Mouse (Mus musculus): ENCODE results near the gene Akt3. TPM values are rescaled to one million over a fixed set of nuclear protein-coding genes. Genes with fewer than 3 reads are reported as not detected.

Gene Akt3
- total RNA-seq, 2 experiments from 2014 or later = 221 to 234 TPM

GRCm38 (mm10) chr1:177014346-177014745 is 243.7 kb downstream of the Akt3 start:
- DNase-seq (ENCODE audit: extremely low spot score in 1 of 2, low spot score in 1 of 2) = no peak

GRCm38 (mm10) chr1:177013776-177014175 is 244.2 kb downstream of the Akt3 start:
- no peak for DNase-seq (ENCODE audit: extremely low spot score in 1 of 2, low spot score in 1 of 2)

- DNase-seq (ENCODE audit: extremely low spot score in 1 of 2, low spot score in 1 of 2) = no peak
Observed at GRCm38 (mm10) chr1:177013313-177013712, 244.7 kb downstream of the Akt3 start.

- no peak for DNase-seq (ENCODE audit: extremely low spot score in 1 of 2, low spot score in 1 of 2)
Observed at GRCm38 (mm10) chr1:177012774-177013173, 245.2 kb downstream of the Akt3 start.

DNA sequence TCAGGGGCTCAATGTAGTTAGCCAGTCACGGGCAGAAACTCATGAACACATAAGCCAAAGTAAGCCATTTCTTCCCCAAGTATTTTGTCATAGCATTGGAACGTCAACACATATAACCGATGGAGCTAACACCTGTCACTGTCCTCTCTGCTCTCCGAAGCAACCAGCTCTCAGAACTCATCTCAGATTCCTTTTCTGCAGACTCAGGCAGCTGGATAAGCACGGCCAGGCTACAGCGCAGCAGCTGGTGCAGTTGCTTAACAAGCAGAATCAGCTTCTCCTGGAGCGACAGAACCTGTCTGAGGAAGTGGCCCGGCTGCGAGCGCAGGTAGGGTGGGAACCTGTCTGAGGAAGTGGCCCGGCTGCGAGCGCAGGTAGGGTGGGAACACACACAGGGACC is 246.3 kb downstream of the Akt3 start:
- no peak for DNase-seq (ENCODE audit: extremely low spot score in 1 of 2, low spot score in 1 of 2)

GRCm38 (mm10) chr1:177010607-177011302 is 247.2 kb downstream of the Akt3 start:
- no peak for DNase-seq (ENCODE audit: extremely low spot score in 1 of 2, low spot score in 1 of 2)

DNA sequence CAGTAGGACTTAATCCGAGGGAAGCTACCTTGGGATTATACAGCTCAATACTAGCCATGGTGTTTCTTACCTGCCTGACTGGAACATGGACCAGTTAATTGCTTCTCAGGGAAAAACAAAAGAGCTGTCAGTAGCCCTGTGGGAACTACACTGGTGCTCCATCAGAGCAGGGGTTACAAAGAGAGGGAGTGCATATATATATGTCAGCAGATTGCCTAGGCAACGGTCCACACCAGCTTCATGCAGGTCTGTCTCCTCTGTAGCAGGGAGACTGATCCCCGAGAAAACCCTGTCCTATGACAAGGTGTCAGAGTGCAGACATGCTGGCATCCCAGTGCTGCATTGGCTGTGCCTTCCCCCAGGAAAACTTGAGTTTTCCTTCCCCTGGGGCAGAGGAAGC is 248.0 kb downstream of the Akt3 start:
- no peak for DNase-seq (ENCODE audit: extremely low spot score in 1 of 2, low spot score in 1 of 2)

GRCm38 (mm10) chr1:177008777-177009176 is 249.2 kb downstream of the Akt3 start:
- DNase-seq (ENCODE audit: extremely low spot score in 1 of 2, low spot score in 1 of 2) = no peak

GRCm38 (mm10) chr1:177007405-177007804 is 250.6 kb downstream of the Akt3 start:
- DNase-seq (ENCODE audit: extremely low spot score in 1 of 2, low spot score in 1 of 2) = no peak

DNA sequence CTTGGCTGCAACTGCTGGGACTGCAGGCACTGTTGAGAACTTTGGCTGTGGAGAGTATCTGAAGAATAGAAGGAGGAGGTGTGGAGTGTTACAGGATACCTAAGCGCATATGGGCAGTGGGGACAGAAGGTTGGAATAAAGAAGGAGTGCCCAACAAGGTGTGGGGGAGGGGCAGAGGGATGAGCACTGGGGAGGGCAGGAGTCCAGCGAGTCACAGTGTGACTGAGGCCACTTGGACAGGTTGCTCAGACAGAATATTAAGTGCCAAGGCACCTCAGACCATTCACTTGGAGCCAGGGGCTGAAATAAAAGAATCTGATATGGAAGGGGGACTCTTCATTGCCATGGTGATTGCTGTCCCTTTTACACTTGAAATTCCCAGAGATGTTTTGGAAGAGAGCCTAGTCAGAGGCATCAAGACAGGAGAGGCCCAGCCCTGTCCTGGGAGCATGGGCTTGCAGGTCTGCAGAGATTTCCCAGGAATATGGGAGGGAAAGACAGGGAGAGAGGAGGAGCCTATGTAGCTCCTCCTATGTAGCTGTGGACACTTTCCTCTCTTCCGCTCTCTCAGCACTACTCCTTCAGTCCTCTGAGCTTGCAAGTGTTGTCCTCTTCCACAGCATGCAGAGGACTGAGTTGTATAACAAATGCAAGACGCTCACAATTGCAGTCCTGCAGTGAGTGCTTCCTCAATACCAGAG is 253.8 kb downstream of the Akt3 start:
- no peak for DNase-seq (ENCODE audit: extremely low spot score in 1 of 2, low spot score in 1 of 2)

GRCm38 (mm10) chr1:177002951-177003350 is 255.1 kb downstream of the Akt3 start:
- DNase-seq (ENCODE audit: extremely low spot score in 1 of 2, low spot score in 1 of 2) = no peak

DNA sequence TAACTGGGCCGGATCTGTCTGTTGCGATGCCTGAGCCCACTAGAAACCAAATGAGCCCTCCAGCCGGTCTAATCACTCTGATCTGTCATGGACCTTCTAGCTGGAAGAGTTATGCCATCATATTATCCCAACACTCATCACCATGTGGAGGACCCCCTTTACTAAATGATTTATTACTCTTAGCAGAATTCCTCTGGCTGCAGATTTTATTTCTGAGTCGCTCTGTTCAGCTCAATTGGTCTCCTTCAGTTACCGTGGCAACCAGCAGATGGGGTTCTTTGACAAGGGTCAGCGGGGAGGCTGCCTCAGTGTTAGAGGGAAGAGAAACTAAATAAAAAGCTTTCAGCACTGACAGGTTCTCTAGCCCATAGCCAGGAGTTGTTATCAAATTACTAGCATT is 259.0 kb downstream of the Akt3 start:
- peak in 1 of 2 experiments; percentile 38 for DNase-seq (ENCODE audit: extremely low spot score in 1 of 2, low spot score in 1 of 2)

DNA sequence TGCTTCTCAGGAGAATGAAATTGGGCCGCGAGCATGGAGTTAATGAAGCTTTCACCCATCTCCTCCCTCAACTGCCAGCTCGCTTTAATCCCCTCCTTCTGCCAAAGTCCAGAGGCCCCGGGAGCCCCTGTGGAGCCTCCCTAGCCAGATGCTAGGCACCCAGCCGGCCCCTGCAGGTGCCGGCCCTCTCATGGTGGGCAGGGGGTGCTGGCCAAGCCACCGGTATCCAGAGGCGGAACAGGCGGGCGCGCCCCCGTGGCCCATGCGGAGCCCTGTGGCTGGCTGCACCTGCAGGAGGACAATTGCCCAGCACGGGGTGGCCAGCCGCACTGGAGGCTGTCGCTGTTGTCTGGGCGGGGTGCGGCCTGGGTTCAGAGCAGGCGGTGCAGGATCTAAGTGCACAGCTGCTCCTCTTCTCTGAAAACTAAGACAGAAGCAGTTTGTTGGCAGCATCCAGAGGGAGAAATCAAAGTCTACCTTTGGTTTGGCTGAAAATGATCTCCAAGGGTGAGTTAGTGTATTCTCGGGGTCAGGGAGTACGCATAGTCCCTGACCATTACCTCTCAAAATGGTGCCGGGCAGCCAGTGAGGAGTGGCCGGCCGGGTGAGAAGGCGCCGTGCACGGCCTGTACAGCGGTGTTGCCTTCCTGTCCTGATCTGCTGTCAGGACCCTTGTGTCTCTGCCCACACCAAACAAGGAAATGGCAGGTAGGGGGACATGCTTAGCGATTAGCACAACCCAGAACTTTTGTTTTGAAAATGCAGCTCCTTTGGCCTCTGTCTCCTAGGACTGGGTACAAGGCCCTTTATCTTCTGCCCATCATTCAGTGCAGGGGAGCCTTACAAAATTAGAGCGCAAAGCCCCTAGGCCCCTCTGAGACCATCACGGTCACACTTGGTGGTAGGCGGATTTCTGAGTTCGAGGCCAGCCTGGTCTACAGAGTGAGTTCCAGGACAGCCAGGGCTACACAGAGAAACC is 260.0 kb downstream of the Akt3 start:
- no peak for DNase-seq (ENCODE audit: extremely low spot score in 1 of 2, low spot score in 1 of 2)

DNA sequence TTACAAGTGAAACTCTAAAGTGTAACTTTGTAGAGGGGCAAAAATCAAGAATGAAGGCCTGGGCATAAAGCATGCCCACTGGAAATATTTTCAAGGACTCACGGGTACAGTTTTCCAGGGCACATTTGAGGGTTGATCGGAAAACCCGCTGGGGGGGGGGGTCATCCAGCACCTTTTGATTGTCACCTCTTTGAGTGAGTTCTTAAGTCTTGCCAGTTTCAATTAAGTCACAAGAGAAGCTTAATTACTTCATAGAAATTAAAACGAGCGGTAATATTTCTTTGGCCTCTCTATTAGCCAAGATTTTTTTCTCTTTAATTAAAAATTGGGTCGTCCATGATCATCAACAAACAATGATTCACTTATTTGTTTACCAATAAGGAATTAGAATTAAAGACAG is 260.7 kb downstream of the Akt3 start:
- no peak for DNase-seq (ENCODE audit: extremely low spot score in 1 of 2, low spot score in 1 of 2)

DNA sequence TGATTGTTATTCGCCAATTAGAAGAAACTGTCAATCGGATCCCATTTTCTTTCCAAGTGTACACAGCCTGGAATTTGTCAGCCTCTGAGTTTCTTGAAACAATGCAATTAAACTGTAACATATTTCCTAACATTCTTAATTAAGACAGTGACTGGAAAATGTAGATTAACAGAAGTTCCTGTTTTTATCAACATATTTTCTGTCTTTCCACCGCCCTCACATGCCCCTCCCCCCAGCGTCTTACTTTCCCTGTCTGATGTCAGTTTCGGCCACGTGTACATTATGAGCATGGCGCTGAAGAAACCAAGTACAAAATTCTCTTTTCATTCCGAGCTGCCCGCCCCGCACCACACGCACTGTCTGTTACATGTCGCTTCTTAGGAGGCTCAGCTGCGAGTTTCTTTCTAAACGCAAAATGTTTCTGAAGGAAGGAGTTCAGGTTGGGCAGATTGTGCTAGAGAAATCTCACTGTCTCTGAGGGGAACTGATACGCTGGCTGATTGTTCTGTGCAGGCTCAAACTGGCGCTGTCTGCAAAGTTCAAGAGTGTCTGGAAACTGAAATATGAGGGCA is 261.3 kb downstream of the Akt3 start:
- DNase-seq (ENCODE audit: extremely low spot score in 1 of 2, low spot score in 1 of 2) = peak in 1 of 2 experiments; percentile 55

GRCm38 (mm10) chr1:176996166-176996565 is 261.8 kb downstream of the Akt3 start:
- no peak for DNase-seq (ENCODE audit: extremely low spot score in 1 of 2, low spot score in 1 of 2)

GRCm38 (mm10) chr1:176995419-176995775 is 262.6 kb downstream of the Akt3 start:
- no peak for DNase-seq (ENCODE audit: extremely low spot score in 1 of 2, low spot score in 1 of 2)

DNA sequence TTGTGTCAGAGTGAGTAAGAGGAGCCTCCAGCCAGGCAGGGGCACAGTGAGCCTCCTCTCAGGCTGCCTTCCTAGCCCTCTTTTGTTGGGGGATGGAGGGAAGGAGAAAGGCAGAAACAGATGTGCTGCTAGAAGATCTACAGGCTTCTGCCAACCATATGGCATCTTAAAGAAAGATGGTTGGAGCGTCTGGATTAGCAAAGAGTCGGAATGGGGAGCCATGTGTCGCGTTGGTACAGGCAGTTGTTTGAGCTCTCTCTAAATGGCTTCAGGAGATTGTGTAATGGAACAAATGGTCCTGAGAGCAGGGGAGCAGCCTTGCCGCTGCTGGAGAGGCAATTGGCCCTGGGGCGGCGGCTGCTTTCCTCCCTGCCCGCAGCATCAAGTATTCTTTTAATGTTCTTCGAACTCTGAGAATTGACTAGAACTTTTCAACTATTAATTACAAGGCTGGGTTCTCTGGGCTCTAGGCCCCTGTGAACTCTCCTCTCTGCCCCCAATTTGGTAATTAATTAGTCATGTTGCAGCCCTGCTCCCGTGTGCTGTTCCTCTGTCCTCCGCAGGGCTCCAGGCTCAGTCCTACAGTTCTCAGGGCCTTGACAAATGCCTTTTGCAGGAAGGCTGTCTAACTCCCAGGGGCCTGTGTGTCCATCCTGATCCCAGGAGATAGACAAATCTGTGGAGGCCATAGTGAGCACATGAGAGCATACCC is 263.1 kb downstream of the Akt3 start:
- DNase-seq (ENCODE audit: extremely low spot score in 1 of 2, low spot score in 1 of 2) = no peak

GRCm38 (mm10) chr1:176994087-176994486 is 263.9 kb downstream of the Akt3 start:
- no peak for DNase-seq (ENCODE audit: extremely low spot score in 1 of 2, low spot score in 1 of 2)

All from layer of hippocampus, postnatal 25 days (tissue).